Mouse (Mus musculus) embryo, embryonic 10.5 days (tissue): ENCODE data around the gene S100a13.

Source experiments
- DNase-seq: peaks from one replicate; pipeline ENCODE4 v3.0.0-alpha.2; 2015; ENCODE audit warnings: low spot score

The S100a13 gene

DNA sequence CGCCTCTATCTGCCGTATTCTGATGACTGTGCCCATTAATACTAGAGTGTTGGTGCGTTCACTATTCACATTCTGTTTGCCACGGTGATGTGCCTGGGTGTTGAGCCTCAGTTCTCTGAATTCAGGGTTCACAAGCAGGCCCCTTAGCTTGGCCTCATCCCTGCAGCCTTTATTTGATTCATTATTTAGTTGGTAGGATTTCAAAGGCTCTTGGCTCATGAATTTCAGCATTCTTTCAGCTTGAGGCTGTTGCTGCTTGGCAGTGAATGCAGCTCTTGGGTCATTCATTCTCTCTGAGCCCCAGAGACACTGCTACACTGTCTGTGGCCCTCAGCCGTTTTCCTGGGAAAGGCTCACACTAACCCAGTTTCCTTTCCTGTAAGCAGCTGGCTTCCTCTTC lies 41.7 kb downstream of the S100a13 start:
- DNase-seq: peak; percentile 14

DNA sequence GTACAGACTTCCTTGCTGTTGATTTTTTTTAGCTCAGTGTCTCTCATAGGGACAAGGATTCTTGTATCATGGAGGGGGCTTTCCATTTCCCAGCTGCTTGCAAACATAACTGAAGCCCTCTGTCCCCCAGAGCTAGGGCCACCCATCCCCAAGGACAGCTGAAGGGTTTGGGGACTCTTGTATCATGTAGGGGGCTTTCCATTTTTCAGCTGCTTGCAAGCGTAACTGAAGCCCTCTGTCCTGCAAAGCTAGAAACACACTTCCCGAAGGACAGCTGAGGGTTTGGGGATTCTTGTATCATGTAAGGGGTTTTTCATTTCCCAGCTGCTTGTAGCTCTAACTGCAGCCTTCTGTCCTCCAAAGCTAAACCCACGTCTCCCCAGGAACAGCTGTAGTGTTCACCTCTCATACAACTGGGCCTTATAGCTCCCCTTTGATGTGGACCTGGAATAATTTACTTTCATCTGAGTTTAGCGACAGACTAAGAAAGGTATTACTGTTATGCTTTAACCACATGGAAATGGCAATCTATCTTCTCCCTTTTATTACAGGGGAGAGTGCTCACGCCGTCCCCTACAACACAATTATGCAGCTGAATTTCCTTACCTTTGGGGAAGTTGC lies 45.9 kb downstream of the S100a13 start, which contains the start of gene S100a3:
TSS of gene S100a3 (plus strand) at position 571 of the 621 bp plus-strand sequence.
- DNase-seq: no peak
